Mouse (Mus musculus) left cerebral cortex, postnatal 14 days (tissue): ENCODE measurements around the gene Cp. TPM values are rescaled to one million over a fixed set of nuclear protein-coding genes. Genes with fewer than 3 reads are reported as not detected.
A peak's percentile ranks its signal among the peaks of the same experiment; 100 is the strongest.

Source experiments
- DNase-seq, 2 experiments: peaks; one replicate each; pipeline ENCODE4 v3.0.0; 2021 to 2022; ENCODE audit warnings: low spot score in 2 of 2, mixed read lengths in 1 of 2
- intact Hi-C: fragments of 180-260 bp; cut with DNase I; formaldehyde crosslinking; loops from one replicate; pipeline ENCODE4 v1.15.1; 2025
- total RNA-seq, 2 experiments: library from RNA; stranded (reverse); gene quantifications; 2 replicates each; pipeline ENCODE4 v1.2.3; 2021

Gene Cp
- total RNA-seq, 2 experiments from 2014 or later, result 8.2 to 10.1 TPM

GRCm38 (mm10) chr3:20057306-20058196 is 100.7 kb downstream of the Cp start, which contains the start of gene Hltf:
Gene Hltf (plus strand): TSS chr3:20057811.
- intact Hi-C loops, result loop anchor here (10.0 kb wide), 1 partner anchor 153 kb away; no protein-coding TSS in a partner anchor
- DNase-seq, result peak; percentile 96

DNA sequence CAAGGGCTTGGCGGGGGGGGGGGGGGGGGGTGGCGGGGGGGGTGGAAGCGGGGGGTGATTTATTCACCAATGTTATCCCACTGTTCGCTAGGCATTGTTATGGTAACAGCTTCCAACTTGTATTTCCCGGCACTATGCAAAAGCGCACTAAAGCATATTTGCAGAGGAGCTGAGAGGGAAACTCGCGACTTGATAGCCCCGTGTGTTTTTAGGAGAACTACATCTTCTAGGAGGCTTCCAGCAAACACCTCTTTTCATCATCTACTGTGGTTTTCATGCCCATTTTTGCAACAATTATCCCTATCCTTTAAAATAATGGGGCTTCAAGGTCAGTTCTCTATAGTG is 101.3 kb downstream of the Cp start:
- intact Hi-C loops, result loop anchor here (10.0 kb wide), 1 partner anchor 153 kb away; no protein-coding TSS in a partner anchor
- peak; percentile 3 to 7 for DNase-seq

Other genes starting within 250 kb of the Cp start
- gene Hps3, start 78.3 kb downstream of the Cp start, total RNA-seq, result 10 to 100 TPM; 16.2 to 17.4 TPM
- 10 to 100 TPM; 16.7 TPM for gene Hltf, start 100.8 kb downstream of the Cp start, total RNA-seq
- 10 to 100 TPM; 37.4 to 40.8 TPM for gene Gyg, start 198.3 kb downstream of the Cp start, total RNA-seq